Mouse (Mus musculus) lung, postnatal 4 days (tissue): ENCODE data around the gene Serpina3j.
"Not testable (repeated sequence)": the region's sequence is repeated elsewhere in the genome, so short reads cannot be mapped to it uniquely, and the experiment has no call there.

Experiments used
- DNase-seq, 2 experiments: peaks; one replicate each; pipeline ENCODE4 v3.0.0; 2021

The Serpina3j gene

DNA sequence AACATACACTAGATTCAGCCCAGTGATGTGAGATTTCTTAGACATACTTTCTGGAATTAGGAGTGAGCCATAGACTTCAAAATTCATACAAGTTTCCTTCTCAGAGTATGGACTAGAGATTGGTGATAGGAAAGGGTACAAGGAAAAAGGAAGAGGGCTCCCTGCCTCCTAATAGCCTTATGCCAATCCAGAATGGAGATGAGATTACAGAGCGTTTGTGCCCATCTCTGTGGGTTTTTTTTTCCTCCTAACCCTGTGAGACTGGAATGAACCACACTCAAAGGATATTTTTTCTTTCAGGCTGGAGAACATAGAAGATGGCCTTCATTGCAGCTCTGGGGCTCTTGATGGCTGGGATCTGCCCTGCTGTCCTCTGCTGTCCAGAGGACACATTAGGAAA is at the start of gene Serpina3j:
Serpina3j (plus strand) TSS at position 301 of the 400 bp plus-strand sequence.
- no peak for DNase-seq

GRCm38 (mm10) chr12:104266374-104266773 is 48.0 kb upstream of the Serpina3j start:
- no peak for DNase-seq

DNA sequence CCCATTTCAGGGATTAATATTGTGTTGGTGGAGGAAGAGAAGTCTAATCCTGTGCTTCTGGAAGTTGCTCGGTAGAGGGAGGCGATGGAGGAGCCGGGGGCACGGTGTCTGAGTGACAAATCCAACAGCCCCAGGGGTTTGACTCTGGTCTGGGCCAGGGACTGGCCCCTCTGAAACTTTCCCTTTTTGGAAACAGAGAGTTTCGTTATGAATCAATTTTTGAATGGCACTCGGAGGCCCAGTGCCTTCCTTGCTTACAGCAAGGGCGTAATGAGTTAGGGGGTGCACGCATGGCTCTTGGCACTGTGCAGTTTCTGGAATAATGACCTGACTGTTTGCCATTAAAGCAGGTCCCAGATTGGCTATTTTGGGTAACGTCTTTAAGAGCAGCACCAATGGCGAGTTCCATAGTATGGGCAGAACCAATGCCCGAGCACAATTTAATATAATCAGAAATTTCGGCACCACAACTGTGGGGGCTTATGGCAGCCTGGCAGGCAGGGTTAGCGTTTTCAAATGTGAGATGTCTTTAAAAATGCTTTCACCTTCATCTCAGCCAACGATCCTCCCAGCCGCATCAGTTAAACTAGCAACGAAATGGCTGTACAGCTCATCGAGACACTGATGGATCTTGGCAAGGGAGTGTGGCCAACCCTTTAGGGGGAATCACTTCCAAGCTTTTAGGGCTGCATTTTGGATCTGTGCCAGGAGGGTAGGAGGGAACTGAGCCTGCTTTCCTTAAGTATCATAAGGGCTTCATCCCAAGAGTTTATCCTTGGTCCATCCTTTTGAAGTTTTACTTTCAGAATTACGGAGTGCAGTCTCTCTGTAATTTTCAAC is 35.9 kb upstream of the Serpina3j start:
- no peak for DNase-seq

GRCm38 (mm10) chr12:104279056-104279435 is 35.3 kb upstream of the Serpina3j start:
- DNase-seq: no peak

DNA sequence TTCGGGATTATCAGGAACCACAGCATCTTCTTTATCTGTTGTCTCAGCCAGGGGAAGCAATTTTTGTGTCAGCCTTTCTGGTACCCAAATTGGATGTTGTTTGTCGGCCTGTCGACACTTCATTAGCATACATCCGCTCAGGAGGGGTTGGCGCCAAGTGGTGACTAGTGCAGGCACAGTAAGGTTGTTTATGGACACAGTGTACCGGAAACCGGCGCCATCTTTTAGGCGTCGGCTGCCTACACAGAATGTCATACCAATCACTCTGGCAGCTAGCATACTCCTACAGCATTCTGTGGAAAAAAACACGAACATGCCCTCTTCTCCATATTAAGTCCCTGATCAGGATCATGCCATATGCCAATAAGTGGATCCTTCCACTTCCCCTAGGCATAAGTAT is 31.0 kb upstream of the Serpina3j start:
- no peak for DNase-seq

DNA sequence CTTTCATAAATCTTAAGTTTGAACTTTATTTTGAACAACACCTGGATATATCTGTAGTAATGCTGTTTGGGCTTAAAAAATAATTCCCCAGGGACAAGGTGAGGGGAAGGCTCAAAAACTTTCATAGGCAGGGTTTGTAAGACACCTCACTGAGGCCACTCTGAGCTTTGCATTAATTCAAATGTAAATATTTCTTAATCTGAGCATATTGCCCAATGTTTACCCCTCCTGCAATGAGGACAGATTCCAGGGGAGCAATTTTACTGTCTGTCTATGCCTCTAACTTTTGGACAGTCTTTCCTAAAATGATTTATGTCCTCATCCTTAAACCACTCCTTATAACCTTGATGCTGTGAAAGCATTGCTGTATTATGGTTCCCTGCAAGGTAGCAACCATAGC is 26.0 kb upstream of the Serpina3j start:
- DNase-seq: no peak

DNA sequence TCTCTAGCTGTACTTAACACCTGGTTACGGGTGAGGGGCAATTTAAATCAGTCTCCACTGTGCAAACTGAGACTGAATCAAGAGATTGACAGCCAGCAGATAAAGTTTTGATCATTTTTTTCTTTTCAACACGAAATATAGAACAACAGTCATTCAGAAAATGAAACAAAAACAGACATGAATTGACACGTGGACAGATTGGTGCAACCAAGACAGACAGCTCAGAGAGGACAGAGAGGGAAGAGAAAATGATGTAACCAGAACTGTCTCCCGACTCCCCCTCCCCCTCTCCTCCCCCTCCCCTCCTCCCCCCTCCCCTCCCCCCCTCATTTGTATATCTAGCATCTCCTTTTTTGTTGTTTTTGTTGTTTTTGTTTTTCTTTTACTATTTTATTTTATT is 24.5 kb upstream of the Serpina3j start:
- no peak for DNase-seq

- no peak for DNase-seq
These were observed 20.4 kb upstream of the Serpina3j start for GRCm38 (mm10) chr12:104293963-104294362.

DNA sequence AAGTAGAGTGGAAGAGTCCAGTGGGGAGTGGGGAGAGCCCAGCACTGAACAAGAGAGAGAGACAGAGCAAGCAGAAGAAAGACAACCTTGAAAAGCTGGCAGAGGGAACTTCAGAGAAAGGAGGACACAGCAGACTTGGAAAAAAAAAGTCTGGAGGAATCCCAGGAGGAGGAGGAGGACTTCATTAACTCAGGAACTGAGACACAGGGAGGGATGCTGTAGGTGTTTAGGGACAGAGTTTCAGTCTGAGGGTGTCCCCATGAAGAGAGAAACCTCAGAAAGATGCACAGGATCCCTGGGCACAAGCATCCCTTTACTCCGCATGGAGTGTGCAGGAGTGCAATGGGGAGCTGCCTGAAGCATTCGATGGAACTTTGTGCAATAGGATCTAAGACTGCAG is 16.3 kb upstream of the Serpina3j start:
- DNase-seq: no peak

DNA sequence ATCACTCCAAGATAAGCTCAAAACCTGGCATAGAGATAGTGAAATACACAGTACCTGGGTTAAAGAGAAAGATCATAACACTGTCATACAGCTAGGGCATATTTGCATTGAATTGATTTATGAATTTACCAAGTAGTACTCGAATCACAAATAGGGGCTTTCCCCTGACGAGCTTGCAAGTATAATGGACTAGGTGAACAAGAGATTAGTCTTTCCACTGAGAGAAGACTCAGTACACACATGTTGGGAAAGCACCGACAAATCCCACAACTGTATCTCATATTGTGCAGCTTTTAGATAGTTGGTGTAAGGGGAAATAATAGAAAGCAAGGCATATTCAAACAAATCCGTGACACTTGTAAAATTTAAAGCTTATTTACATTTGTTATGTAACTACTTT is 8.4 kb upstream of the Serpina3j start:
- no peak for DNase-seq

DNA sequence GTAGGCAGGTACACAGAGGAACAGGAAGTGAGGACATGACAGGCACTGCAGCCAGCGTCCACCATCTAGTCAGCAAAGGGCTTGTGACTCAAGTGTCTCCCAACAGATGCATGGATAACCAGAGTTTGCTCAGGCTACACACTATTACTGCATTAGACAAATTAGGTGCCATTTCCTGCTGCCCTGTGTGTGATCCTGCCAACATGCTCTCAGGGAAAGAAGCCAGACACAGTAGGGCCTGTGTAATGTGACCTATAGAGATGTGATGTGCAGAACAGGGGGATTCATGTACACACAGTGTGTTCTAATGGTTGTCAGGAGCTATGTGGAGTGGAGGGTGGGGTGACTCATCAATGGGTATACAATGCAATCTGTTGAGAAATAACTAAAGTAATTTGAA is 8.1 kb downstream of the Serpina3j start:
- DNase-seq: peak in 1 of 2 experiments; percentile 29

DNA sequence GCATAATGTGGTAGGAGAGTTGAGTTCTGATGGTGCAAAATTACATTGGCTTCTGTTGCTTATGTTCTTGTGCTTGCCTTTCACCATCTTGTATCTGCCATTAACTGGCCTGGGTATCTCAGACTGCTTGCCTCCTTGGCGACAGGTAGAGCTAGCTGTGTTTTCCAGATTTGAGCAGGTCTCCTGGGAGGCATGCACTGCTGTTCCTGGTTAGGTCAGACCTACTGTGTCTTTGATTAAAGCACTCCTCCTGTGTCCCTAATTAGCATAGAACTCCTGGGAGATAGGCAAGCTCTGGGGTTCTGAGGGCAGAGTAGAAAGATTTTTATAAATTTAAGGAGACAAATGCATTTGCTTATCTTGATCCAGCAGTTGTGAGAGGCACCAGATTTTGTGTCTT is 17.3 kb downstream of the Serpina3j start:
- no peak for DNase-seq

- DNase-seq: not testable (repeated sequence)
These were observed 22.5 kb downstream of the Serpina3j start for GRCm38 (mm10) chr12:104336873-104337272.

DNA sequence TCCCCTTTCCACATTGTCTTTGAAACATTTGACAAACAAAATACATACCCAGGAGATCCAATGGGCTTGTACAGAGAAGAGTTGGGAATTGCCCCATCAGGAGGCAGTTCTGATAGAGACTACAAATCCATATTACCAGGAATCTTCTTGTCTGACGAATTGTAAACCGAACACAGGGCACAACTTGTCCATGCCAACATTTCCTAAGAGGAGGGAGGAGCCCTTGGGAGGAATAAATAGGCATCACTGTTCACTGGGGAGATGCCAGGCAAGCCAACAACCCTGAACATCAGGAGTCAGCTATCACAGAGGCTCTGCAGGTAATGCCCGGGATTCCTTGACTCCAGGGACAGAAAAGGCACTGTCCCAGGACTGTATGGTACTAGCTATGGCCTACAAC is 23.9 kb downstream of the Serpina3j start, which contains the start of the genes Serpina3k and Serpina3m:
Serpina3k (plus strand) TSS at position 261 of the 400 bp plus-strand sequence.
Serpina3m (plus strand) TSS at position 261 of the 400 bp plus-strand sequence.
- not testable (repeated sequence) for DNase-seq

GRCm38 (mm10) chr12:104338705-104339104 is 24.4 kb downstream of the Serpina3j start:
- no peak for DNase-seq

DNA sequence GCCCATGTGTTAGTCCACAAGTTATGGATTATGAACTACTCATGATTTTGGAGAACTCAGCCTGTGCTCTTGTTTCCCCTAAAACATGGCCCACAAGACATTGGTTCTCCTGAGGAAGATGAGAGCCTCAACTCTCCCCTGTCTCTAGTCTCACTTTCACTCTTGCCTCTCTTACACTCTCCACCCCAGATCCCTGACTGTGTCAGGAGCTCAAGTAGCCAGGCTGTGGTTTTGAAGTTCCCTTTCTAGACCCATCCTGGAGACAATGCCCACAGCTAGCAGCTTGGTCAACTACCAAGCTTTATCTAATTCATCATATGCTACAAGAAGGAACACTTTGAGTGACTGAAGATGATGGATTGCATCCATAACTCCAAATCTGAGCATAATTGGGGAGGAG is 28.1 kb downstream of the Serpina3j start:
- not testable (repeated sequence) for DNase-seq

- DNase-seq: no peak
These were observed 30.8 kb downstream of the Serpina3j start for GRCm38 (mm10) chr12:104345181-104345580.

GRCm38 (mm10) chr12:104345707-104346106 is 31.4 kb downstream of the Serpina3j start:
- DNase-seq: no peak

DNA sequence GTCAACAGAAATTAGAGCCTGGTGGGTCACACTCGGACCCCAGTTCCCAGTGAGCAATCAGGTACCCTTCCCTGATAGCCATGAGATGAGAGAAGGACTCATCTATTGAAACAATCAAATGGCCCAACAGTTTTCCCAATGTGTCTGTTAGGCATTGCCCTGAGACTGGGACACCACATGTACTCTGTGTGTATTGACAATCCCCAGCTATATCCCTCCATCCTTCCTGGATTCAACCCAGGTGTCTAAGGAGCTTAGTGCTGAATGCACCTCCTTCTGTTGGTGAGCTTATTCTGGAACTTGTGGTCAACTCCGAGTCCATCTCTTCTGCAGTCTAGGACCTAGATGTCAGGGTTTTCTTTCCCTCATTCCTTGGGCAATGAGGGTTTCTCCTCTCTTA is 32.7 kb downstream of the Serpina3j start:
- DNase-seq: no peak

DNA sequence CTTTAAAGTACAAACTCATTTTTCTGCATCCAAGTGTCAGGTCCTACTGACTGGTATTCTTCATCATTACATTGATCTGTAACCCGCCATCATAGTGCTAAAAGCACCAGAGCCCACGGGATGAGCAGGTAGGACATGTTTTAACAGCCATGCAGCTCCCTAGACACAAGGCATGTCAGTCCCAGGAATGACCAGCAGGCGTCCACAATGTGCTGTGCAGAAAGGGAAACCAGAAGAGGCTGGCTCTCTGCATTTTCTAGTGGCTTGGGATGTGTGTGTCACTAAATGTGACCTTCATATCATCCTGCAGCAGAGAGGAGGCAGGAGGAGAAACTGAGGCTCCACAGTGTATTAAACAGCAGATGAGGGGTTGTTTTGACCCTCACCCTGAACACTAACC is 37.5 kb downstream of the Serpina3j start:
- peak in 1 of 2 experiments; percentile 18 for DNase-seq

- DNase-seq: no peak
These were observed 41.7 kb downstream of the Serpina3j start for GRCm38 (mm10) chr12:104356006-104356405.

- DNase-seq: no peak
These were observed 55.6 kb downstream of the Serpina3j start for GRCm38 (mm10) chr12:104369986-104370385.
